Mouse (Mus musculus) kidney, adult 18-20 months (tissue): ENCODE measurements around the gene Maats1.
A peak's percentile ranks its signal among the peaks of the same experiment; 100 is the strongest.

Source experiments
- DNase-seq: peaks from one replicate; pipeline ENCODE4 v3.0.0; 2021

Gene Maats1

GRCm38 (mm10) chr16:38370633-38371374, 28.9 kb upstream of the Maats1 start:
- no peak for DNase-seq

GRCm38 (mm10) chr16:38369992-38370484, 28.1 kb upstream of the Maats1 start:
- no peak for DNase-seq

DNA sequence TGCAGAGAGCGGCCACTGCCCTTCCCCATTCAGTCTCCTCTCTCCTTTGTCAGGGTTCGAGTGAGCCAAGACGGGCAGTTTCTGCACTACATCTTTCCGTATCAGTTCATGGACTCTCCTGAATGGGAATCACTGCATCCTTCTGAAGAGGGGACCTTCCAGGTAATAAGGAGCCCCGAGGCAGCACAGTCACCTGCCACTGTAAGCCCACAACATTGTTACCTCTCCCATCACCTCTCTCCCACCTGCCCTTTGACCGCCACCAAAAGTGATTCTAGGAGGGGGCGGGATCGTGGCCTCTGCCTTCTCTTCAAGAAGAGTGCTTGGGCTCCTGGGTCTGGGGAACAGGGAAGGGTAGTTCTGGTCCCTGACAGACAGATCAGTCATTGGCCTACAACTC, 27.5 kb upstream of the Maats1 start:
- DNase-seq: no peak

DNA sequence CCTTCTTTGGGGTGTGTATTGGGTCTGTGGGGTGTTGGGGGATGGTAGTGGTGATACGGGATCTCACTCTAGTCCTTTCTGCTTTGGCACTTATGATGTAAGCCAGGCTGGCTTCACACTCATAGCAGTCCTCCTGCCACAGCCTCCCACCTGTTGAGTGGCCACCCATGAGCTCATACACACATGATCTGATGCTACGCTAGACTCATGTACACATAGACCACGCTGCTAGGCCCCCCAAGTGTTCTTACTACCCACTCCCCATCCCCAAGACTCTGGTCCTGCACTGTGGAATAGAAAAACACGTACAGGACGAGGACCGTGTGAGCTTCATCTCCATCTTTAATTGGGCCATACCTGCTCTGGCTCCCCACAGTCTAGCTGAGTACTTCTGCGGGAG, 27.1 kb upstream of the Maats1 start:
- DNase-seq: no peak

DNA sequence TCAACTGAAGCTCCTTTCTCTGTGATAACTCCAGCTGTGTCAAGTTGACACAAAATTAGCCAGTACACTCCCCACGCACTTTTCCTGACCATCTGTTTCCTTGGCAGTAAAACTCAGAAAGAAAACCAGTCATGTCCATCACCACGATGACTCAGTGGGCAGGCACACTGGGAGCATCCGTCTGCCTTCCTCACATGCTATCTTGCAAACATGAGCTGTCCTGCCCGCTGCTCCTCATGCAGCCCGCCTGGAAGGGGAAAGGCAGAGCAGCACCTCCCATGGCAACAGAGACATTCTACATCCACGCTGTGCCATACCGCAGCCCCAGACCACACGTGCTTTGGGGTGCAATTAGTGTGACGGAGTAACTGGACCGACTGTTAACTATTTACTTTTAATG, 26.4 kb upstream of the Maats1 start:
- DNase-seq: no peak

- DNase-seq: no peak
Measured at GRCm38 (mm10) chr16:38366231-38366630, 24.3 kb upstream of the Maats1 start.

- DNase-seq: no peak
Measured at GRCm38 (mm10) chr16:38365390-38365789, 23.4 kb upstream of the Maats1 start.

DNA sequence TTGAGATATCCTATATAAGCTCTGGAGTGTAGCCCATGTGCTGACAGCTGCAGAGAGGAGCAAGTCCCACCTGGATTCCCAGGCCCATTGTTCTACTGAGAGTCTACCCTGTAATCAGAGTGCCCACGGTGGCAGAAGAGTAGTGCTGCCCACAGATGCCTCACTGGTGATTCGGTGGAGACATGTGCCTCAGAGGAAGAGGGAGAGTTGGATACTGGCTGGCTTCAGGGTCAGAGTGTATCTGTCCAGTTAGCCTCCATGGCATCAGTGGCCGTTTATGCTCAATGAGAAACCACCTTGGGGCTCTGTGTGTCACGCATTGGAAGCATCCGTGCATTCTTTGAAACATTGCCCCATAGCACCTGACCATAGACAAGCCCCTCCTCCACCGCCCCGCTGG, 21.7 kb upstream of the Maats1 start:
- DNase-seq: no peak

GRCm38 (mm10) chr16:38363256-38363595, 21.3 kb upstream of the Maats1 start:
- no peak for DNase-seq

DNA sequence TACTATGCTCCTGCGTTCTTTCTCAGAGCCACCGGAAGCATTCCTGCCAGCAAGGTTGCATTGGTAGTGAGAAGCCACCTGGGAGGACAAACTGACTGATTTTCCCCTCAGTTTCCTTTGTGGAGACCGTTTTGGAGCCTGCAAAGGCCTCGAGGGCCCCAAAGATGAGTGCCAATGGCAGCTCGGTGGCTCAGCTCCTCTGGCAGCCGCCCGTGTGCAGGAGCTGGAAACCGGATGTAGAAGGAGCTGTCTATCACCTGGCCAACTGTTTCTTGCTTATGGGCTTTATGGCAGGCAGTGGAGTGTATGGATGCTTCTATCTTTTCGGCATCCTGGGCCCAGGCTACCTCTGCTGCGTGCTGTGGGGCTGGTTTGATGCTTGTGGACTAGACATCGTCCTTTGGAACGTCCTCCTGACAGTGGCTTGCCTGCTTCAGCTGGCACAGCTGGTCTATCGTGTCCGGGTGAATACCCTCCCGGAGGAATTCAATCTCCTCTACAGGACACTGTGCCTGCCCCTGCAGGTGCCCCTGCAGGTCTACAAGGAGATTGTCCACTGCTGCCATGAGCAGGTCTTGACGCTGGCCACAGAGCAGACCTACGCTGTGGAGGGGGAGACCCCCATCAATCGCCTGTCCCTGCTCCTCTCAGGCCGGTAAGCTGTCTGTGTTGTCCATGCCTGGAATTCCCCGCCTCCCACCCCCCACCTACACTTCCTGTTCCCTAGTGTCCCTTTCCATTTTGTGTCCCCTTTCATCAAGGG, 20.7 kb upstream of the Maats1 start:
- no peak for DNase-seq

DNA sequence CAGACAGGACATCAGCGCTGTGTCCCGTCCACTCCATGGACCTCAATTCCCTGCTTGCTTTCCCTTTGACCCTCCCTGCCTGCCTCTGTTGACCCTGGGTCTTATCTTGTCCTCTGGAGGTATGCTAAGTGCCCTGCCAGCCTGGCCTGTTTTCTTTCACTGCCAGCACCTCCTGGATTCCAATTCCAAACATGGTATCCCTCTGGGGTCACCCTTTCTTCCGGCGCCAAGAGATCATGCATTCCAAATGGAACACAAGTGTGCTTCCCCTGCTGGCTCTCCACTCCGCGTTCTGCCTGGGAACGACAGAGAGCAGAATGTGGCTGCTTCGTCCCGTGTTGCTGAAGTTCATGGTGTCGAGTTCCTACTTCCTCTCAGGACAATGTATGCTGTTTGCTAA, 20.0 kb upstream of the Maats1 start, which contains the start of gene Popdc2:
Gene Popdc2, plus strand, starts transcription at position 277 of the 400 bp plus-strand sequence.
- DNase-seq: no peak

- no peak for DNase-seq
Measured at GRCm38 (mm10) chr16:38360317-38360716, 18.4 kb upstream of the Maats1 start.

- no peak for DNase-seq
Measured at GRCm38 (mm10) chr16:38359857-38360256, 17.9 kb upstream of the Maats1 start.

- no peak for DNase-seq
Measured at GRCm38 (mm10) chr16:38359241-38359640, 17.3 kb upstream of the Maats1 start.

- no peak for DNase-seq
Measured at GRCm38 (mm10) chr16:38358256-38358812, 16.4 kb upstream of the Maats1 start.

DNA sequence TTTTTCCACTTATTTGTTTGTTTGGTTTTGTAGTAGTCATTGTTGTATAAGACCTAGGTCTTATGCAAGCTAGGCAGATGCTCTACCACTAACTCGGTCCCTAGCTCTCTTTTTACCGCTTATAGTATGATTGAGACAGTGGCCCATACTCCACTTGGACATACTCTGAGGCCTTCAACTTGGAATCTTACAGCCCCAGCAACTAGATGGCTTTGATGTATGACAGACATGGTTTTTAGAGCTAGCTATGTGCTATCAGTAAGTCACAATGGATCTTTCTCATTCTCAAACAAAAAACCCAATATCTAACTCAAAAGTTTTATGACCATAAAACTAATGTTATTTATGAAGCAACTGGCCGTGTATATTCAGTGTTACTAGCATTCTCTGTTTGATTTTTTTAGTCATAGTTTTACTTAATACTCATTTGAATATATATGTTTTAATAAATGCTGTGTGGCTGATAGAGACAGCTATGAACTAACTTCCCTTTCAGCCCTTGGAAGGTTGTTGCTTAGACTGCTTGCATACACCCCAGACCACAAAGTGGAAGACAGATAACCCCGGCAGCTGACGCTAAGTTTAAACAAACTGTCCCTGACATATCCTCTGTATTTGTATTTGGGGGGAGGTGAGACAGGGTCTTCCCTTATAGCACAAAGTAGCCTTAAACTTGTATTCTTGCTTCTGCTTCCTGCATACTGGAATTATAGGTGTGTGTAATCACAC, 12.4 kb upstream of the Maats1 start:
- DNase-seq: no peak

DNA sequence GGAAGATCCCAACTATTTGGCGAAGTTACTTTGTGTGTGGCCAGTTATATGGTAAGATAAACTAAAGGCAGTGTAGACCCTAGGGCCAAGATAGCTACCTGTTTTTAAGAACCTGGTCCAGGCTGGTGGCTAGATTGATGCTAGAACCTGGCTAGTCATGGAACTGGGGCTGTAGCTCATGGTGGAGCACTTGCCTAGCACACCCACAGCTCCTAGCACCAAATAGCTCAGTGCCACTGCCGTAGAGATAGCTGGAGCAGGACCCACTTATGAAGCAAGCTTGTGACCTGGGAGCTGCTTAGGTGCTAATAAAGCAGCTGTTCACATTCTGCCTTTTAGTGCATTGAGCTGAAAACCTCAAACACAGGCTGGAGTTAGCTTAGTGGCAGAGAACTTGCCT, 11.7 kb upstream of the Maats1 start:
- DNase-seq: no peak

DNA sequence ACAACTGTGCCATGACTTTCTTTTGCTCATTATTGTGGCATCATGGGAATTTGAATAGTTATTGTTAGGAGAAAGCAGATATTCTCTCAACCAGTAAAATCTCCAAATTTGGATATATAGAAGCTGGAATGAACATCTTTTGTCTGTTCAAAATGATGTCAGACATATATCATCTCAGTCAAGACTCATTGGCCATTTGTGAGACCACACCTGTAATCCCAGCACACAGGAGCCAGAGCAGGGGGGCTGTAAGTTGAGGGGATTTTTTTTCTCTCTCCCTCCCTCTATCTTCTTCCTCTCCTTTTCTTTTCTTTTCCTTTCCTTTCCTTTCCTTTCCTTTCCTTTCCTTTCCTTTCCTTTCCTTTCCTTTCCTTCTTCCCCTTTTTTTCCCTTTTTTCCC, 10.9 kb upstream of the Maats1 start:
- DNase-seq: no peak

- DNase-seq: peak; percentile 15
Measured at GRCm38 (mm10) chr16:38352031-38352430, 10.1 kb upstream of the Maats1 start.

DNA sequence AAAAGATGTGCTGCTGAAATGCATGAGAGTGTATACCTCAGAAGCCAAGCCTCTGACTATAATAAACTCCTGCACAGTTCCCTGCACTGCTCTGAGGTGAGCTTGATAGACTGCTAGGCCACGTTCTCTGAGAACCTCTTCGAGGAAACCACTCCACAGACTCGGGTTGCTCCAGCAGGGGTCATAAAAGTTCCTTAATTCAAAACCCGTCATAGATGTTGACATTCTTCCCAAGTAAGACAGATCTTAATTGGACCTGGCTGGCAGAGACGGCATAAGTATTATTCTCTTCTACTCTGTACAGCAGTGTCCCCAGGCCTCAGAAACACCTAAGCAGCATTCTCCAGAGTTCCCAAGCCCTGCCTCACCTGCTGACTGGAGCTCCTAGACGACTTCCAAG, 9.0 kb upstream of the Maats1 start:
- DNase-seq: no peak

- no peak for DNase-seq
Measured at GRCm38 (mm10) chr16:38350361-38350855, 8.5 kb upstream of the Maats1 start.

DNA sequence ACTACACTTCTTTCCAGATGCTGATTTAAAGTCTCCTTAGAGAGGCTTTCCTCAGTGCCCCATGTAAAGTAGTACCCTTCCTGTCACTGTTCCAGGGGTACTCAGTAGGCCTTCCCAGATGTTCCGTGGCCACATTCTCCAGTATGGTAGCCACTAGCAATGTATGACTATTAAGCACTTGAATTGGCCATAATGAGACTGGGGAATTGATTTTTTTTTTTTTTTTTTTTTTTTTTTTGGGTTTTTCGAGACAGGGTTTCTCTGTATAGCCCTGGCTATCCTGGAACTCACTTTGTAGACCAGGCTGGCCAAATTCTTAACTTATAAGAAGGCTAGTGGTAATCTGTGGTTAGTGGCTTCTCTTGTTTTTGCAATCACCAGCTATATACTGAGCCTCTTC, 7.9 kb upstream of the Maats1 start:
- no peak for DNase-seq

DNA sequence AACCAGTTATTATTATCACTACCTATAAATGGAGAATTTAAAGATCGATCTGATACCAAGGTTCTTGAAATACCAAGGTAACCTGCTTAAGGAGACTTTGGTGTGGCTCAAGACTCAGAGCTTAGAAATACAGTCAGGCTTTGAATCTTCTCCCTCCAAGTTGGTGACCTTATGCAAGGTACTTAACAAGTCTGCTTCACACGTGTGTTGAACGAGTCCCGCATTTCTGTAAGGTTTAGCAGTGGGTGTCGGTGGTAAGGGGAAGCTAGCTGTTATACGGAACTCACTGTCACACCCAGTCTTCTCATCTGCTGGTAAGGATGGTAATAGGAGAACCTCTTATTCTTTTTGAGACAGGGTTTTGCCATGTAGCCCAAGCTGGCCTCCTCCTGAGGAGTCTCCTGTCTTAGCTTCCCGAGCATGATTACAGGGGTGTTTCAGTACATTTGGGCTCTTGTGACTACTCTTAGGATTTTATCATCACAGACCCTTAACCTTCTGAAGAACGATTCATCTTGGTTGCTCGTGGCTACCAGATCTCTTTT, 6.3 kb upstream of the Maats1 start:
- no peak for DNase-seq
